Mouse (Mus musculus) ovary, adult 10 weeks (tissue): ENCODE results near the gene Slamf9. TPM values are rescaled to one million over a fixed set of nuclear protein-coding genes. Genes with fewer than 3 reads are reported as not detected.

Experiments
- polyA plus RNA-seq: library from polyadenylated mRNA; stranded (reverse); fragments of 350-450 nt; fragmentation: Illumina TruSeq; extraction: RNeasy Lipid Tissue Mini Kit (QIAGEN cat#74804); gene quantifications from one replicate; pipeline ENCODE4 v1.2.3, GENCODE M21; 2014

Gene Slamf9
- polyA plus RNA-seq: 2.1 TPM

DNA sequence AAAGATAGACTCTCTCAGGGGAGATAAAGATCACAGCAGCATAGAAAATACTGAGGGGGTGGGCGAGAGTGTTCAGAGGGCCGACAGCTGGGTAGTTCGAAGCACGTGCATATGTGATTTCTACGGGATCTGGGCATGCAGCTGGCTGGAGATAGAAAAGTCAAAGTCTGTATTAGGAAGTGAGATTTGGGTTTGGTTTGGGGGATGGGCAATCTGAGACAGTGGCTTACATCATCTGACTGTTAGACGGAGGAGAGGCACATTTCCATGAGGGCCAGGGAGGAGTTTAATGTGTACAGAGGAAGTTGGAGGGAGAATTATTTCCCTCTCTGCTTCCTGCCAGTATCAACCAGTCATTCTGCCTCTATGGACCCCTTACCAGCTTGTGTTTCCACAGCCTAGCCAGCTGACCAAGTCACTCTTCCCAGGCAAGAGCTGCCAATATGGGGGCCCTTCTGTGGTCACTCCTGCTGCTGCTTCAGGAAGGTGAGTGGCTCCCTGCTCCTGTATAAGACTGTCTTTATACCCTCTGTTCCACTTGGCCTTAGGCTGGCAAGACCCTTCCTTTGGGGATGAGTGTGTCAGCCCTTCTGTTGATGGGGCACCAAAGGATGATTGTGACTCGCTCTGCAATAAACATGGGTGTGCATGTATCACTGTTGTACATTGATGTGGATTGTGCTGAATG, at the start of gene Slamf9:
TSS of gene Slamf9 (plus strand) at position 305 of the 688 bp plus-strand sequence.

DNA sequence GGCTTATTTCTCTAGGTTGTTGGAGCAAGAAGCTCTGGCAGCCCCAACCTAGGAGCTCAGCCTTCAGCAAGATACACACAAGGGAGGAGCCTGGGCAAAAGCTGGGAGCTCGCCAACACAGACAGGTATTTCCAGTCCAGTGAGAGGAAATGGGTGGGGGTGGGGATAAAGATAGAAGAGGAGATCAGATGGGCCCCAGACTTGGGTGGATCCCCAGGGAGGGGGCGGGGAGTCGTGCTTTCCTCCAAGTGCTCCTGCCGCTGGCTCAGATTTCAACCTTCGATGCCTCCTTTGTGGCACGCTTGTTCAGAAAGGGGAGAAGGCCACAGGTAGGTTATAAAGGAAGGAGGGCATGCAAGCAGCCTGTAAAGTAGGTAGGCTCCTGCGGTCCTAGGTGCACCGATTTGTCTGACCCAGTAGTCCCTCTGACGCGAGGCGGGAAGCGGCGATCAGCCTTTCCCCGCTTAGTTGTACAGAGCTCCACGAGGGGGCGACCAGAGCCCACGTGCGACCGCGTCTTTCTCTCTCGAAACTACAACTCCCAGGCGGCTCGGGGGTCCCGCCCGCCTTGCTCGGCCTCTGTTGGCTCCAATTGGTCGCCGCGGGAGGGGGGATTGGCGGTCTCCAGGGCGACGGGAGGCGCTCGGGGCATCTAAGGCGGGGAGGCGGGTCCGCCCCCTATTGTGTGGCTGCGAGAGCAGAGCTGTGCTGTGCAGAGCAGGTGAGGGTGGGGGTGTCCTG, 6.6 kb downstream of the Slamf9 start, which contains the start of gene Igsf9:
TSS of gene Igsf9 (plus strand) at position 249 of the 741 bp plus-strand sequence.

DNA sequence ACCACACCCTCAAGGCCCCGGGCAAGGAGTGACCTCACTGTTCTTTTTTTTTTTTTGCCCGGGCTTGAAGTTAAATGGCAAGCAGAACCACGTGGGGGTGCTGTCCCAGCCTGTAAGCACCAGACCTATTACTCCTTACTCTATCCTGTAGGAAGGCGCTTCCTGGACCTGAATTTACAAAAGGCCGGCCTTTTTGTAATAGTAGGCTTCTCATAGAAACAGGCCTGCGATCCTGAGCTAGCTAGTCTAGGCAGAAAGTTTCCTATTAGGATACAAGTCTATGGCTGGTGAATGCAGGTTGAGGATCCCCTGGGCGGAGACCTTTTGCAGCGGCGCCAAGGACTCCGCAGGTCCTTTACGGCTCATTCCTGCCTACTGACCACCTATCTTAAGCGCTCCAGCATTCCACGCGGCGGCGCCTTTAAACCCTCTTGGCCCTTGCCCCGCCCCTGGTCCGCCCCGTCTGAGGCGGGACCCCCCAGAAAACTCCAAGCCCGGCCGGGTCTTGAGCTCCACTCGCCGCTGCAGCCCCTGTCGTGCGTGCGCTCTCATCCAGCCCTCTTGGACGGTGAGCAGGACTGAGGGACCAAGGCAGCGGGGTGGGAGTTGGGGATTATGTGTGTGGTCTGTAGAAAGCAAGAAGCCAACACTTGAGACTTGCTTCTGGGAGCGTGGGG, 24.7 kb downstream of the Slamf9 start, which contains the start of gene Tagln2:
TSS of gene Tagln2 (plus strand) at position 283 of the 677 bp plus-strand sequence.

DNA sequence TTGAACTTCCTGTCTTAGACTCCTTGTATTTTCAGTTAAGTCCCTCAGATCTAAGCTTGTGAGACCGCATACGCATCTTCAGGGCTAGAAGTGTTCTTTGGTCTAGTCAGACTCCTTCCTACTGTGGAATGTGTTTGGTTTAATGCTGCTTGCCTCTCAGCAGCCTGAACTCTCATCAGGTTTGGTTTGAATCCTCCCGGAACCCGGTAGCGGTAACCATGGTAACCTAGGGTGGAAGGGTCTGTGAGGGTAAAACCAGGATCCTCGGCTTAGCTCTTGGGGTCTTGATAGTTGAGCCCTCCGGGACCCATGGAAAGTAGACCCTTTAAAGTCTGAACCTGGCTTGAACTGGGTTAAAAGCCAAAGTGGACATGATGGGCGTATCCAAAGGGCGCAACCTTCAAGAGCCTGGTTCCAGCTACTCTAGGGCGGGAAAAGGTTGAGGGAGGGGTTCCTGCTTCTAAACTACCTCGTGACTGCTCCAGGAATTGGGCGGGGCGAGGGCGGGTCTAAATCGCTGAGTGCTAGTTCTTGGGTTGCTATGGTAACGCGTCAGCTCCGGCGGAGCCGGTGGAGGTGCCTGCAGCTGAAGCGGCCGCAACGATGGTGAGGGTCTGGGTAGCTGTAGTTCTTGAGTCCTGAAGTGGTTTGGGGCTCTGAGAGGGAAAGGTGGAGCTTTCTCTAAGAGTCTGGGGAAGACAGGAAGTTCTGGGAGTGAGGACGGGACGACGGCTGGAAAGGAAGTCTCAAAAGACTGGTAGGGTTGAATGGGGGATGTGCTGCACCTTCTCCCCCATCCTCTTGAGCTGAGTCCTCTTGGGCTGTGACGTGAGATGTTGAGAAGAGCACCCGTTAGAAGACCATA, 45.6 kb downstream of the Slamf9 start, which contains the start of gene Cfap45:
TSS of gene Cfap45 (plus strand) at position 226 of the 865 bp plus-strand sequence.

Other genes starting within 250 kb of the Slamf9 start
- not detected for gene Atp1a4, start 216.9 kb upstream of the Slamf9 start, polyA plus RNA-seq
- 0.97 TPM for gene Igsf8, start 213.7 kb upstream of the Slamf9 start, polyA plus RNA-seq
- gene Atp1a2, start 177.3 kb upstream of the Slamf9 start, polyA plus RNA-seq: 7.5 TPM
- gene Kcnj9, start 146.0 kb upstream of the Slamf9 start, polyA plus RNA-seq: not detected
- 1.3 TPM for gene Kcnj10, start 134.1 kb upstream of the Slamf9 start, polyA plus RNA-seq
- 26.4 TPM for gene Pigm, start 98.8 kb upstream of the Slamf9 start, polyA plus RNA-seq
- not detected for gene Igsf9, start 6.4 kb downstream of the Slamf9 start, polyA plus RNA-seq
- gene Tagln2, start 24.7 kb downstream of the Slamf9 start, polyA plus RNA-seq: 18.8 TPM
- gene Cfap45, start 45.4 kb downstream of the Slamf9 start, polyA plus RNA-seq: 3.6 TPM
- gene Vsig8, start 80.6 kb downstream of the Slamf9 start, polyA plus RNA-seq: not detected
- gene Slamf8, start 115.2 kb downstream of the Slamf9 start, polyA plus RNA-seq: 0.91 TPM
- gene Fcrl6, start 127.2 kb downstream of the Slamf9 start, polyA plus RNA-seq: not detected
- gene Dusp23, start 157.6 kb downstream of the Slamf9 start, polyA plus RNA-seq: 2.3 TPM
- 0.37 TPM for gene Crp, start 222.7 kb downstream of the Slamf9 start, polyA plus RNA-seq